Mouse (Mus musculus): ENCODE data around the gene Mki67. TPM values are rescaled to one million over a fixed set of nuclear protein-coding genes. Genes with fewer than 3 reads are reported as not detected.

The Mki67 gene
- total RNA-seq (2012; rRNA removed): 91.5 and 96.9 TPM in 2 replicates

- TF ChIP-seq HCFC1 (IDR thresholded peaks at IDR 0.05; ENCODE audit: borderline replicate concordance, insufficient read depth, low read length) (no peak), ZNF384 (IDR thresholded peaks at IDR 0.05; ENCODE audit: low read depth, low read length) (no peak), ZC3H11A (IDR thresholded peaks at IDR 0.05; ENCODE audit: borderline replicate concordance, low read depth, low read length) (no peak), CHD2 (IDR thresholded peaks at IDR 0.05; ENCODE audit: low read depth, low read length) (no peak), MAFK (IDR thresholded peaks at IDR 0.05; ENCODE audit: insufficient read depth, low read depth, low read length) (no peak)
- Histone ChIP-seq H3K4me3 (ENCODE audit: insufficient read depth in 1 of 2, low read depth in 1 of 2, low read length in 2 of 2, poor library complexity in 1 of 2, severe bottlenecking in 1 of 2) (peak within 1 kb of the TSS; percentile 81 to 94), H3K9me3 (ENCODE audit: control insufficient read depth, insufficient read depth, low read depth, low read length) (no peaks in the 10 kb centered on the region), H3K36me3 (ENCODE audit: control insufficient read depth, insufficient read depth, low read length, poor library complexity, severe bottlenecking) (peaks cover 3% of the 10 kb centered on the region; the same call in 1 of the 2 replicates), H3K9ac (ENCODE audit: insufficient read depth, low read depth, low read length, poor library complexity, severe bottlenecking) (peak within 1 kb of the TSS; percentile 96), H3K27ac (ENCODE audit: insufficient read depth, low read depth, low read length, poor library complexity, severe bottlenecking) (peak within 1 kb of the TSS; percentile 61; the same call in 1 of the 2 replicates), H3K4me1 (ENCODE audit: control insufficient read depth in 2 of 2, insufficient read depth in 2 of 2, low read length in 2 of 2, poor library complexity in 1 of 2) (peaks cover 4 to 6% of the 10 kb centered on the region in 2 experiments; a peak in 2 of 4 replicates)
- in situ Hi-C loops (cut with MboI; ENCODE audit: low sequenced_read_pairs in 2 of 2, unreplicated experiment in 2 of 2): no loop called here
- peak; percentile 22 for DNase-seq (ENCODE audit: low read depth, low spot score)
Observed at GRCm38 (mm10) chr7:135715642-135716444, at the start of gene Mki67. Gene Mki67 (minus strand): TSS chr7:135716361.

- in situ Hi-C loops (cut with MboI; ENCODE audit: low sequenced_read_pairs in 2 of 2, unreplicated experiment in 2 of 2): no loop called here
- Histone ChIP-seq H3K36me3 (ENCODE audit: control insufficient read depth, insufficient read depth, low read length, poor library complexity, severe bottlenecking) (no peaks in the 10 kb centered on the region), H3K4me1 (ENCODE audit: control insufficient read depth in 2 of 2, insufficient read depth in 2 of 2, low read length in 2 of 2, poor library complexity in 1 of 2) (no peaks in the 10 kb centered on the region), H3K9me3 (ENCODE audit: control insufficient read depth, insufficient read depth, low read depth, low read length) (no peaks in the 10 kb centered on the region), H3K27ac (ENCODE audit: insufficient read depth, low read depth, low read length, poor library complexity, severe bottlenecking) (no peak overlapping the region), H3K9ac (ENCODE audit: insufficient read depth, low read depth, low read length, poor library complexity, severe bottlenecking) (no peak overlapping the region), H3K4me3 (ENCODE audit: insufficient read depth in 1 of 2, low read depth in 1 of 2, low read length in 2 of 2, poor library complexity in 1 of 2, severe bottlenecking in 1 of 2) (no peak overlapping the region)
- no peak for TF ChIP-seq CHD2 (IDR thresholded peaks at IDR 0.05; ENCODE audit: low read depth, low read length)
- TF ChIP-seq ZNF384 (IDR thresholded peaks at IDR 0.05; ENCODE audit: low read depth, low read length): no peak
- TF ChIP-seq MAFK (IDR thresholded peaks at IDR 0.05; ENCODE audit: insufficient read depth, low read depth, low read length): no peak
- no peak for TF ChIP-seq ZC3H11A (IDR thresholded peaks at IDR 0.05; ENCODE audit: borderline replicate concordance, low read depth, low read length)
- TF ChIP-seq HCFC1 (IDR thresholded peaks at IDR 0.05; ENCODE audit: borderline replicate concordance, insufficient read depth, low read length): no peak
- no peak for DNase-seq (ENCODE audit: low read depth, low spot score)
Observed at GRCm38 (mm10) chr7:135763311-135763710, 47.1 kb upstream of the Mki67 start.

GRCm38 (mm10) chr7:135758754-135759510, 42.8 kb upstream of the Mki67 start:
- Histone ChIP-seq H3K27ac (ENCODE audit: insufficient read depth, low read depth, low read length, poor library complexity, severe bottlenecking) (no peak overlapping the region), H3K4me1 (ENCODE audit: control insufficient read depth in 2 of 2, insufficient read depth in 2 of 2, low read length in 2 of 2, poor library complexity in 1 of 2) (no peaks in the 10 kb centered on the region), H3K9ac (ENCODE audit: insufficient read depth, low read depth, low read length, poor library complexity, severe bottlenecking) (no peak overlapping the region), H3K36me3 (ENCODE audit: control insufficient read depth, insufficient read depth, low read length, poor library complexity, severe bottlenecking) (no peaks in the 10 kb centered on the region), H3K4me3 (ENCODE audit: insufficient read depth in 1 of 2, low read depth in 1 of 2, low read length in 2 of 2, poor library complexity in 1 of 2, severe bottlenecking in 1 of 2) (no peak overlapping the region), H3K9me3 (ENCODE audit: control insufficient read depth, insufficient read depth, low read depth, low read length) (no peaks in the 10 kb centered on the region)
- in situ Hi-C loops (cut with MboI; ENCODE audit: low sequenced_read_pairs in 2 of 2, unreplicated experiment in 2 of 2): no loop called here
- TF ChIP-seq ZNF384 (IDR thresholded peaks at IDR 0.05; ENCODE audit: low read depth, low read length) (no peak), HCFC1 (IDR thresholded peaks at IDR 0.05; ENCODE audit: borderline replicate concordance, insufficient read depth, low read length) (no peak), MAFK (IDR thresholded peaks at IDR 0.05; ENCODE audit: insufficient read depth, low read depth, low read length) (no peak), ZC3H11A (IDR thresholded peaks at IDR 0.05; ENCODE audit: borderline replicate concordance, low read depth, low read length) (no peak), CHD2 (IDR thresholded peaks at IDR 0.05; ENCODE audit: low read depth, low read length) (no peak)
- no peak for DNase-seq (ENCODE audit: low read depth, low spot score)

- in situ Hi-C loops (cut with MboI; ENCODE audit: low sequenced_read_pairs in 2 of 2, unreplicated experiment in 2 of 2): no loop called here
- no peak overlapping the region for H3K27ac ChIP-seq (ENCODE audit: insufficient read depth, low read depth, low read length, poor library complexity, severe bottlenecking)
- H3K9ac ChIP-seq (ENCODE audit: insufficient read depth, low read depth, low read length, poor library complexity, severe bottlenecking): no peak overlapping the region
- H3K4me1 ChIP-seq (ENCODE audit: control insufficient read depth in 2 of 2, insufficient read depth in 2 of 2, low read length in 2 of 2, poor library complexity in 1 of 2): no peaks in the 10 kb centered on the region
- no peaks in the 10 kb centered on the region for H3K9me3 ChIP-seq (ENCODE audit: control insufficient read depth, insufficient read depth, low read depth, low read length)
- H3K4me3 ChIP-seq (ENCODE audit: insufficient read depth in 1 of 2, low read depth in 1 of 2, low read length in 2 of 2, poor library complexity in 1 of 2, severe bottlenecking in 1 of 2): no peak overlapping the region
- TF ChIP-seq ZC3H11A (IDR thresholded peaks at IDR 0.05; ENCODE audit: borderline replicate concordance, low read depth, low read length) (no peak), ZNF384 (IDR thresholded peaks at IDR 0.05; ENCODE audit: low read depth, low read length) (no peak), HCFC1 (IDR thresholded peaks at IDR 0.05; ENCODE audit: borderline replicate concordance, insufficient read depth, low read length) (no peak), CHD2 (IDR thresholded peaks at IDR 0.05; ENCODE audit: low read depth, low read length) (no peak), MAFK (IDR thresholded peaks at IDR 0.05; ENCODE audit: insufficient read depth, low read depth, low read length) (no peak)
- no peaks in the 10 kb centered on the region for H3K36me3 ChIP-seq (ENCODE audit: control insufficient read depth, insufficient read depth, low read length, poor library complexity, severe bottlenecking)
- no peak for DNase-seq (ENCODE audit: low read depth, low spot score)
Observed at GRCm38 (mm10) chr7:135758171-135758570, 42.0 kb upstream of the Mki67 start.
